In genomic region chr7:122131834-122132233, GRCm38 (mm10) we compare ENCODE assay signal across 10 mouse cellular contexts. TPM values are rescaled to one million over a fixed set of nuclear protein-coding genes. Genes with fewer than 3 reads are reported as not detected.
DNase-seq lines count a peak whose midpoint lies in the region; ATAC-seq and TF ChIP-seq lines count a peak whose summit lies in the region.
"Had no signal": no experiment of that assay in that cellular context is flagged by ENCODE, and none has a peak within 500 bp of the region (broad histone marks: within the 10 kb centered on the region; RNA-seq: fewer than 3 reads in every experiment).

No protein-coding gene starts in this region.

- H3K4me3 ChIP-seq in heart, embryonic 12.5 days = peak overlapping the region; percentile 92
- peak overlapping the region; percentile 74 for H3K4me3 ChIP-seq in hindbrain, postnatal 0 days (ENCODE audit: low read length)
- H3K4me3 ChIP-seq in midbrain, embryonic 13.5 days (replicated peaks) = peak overlapping the region; percentile 94

- TF ChIP-seq CTCF in hindbrain, postnatal 0 days (IDR thresholded peaks at IDR 0.05; ENCODE audit: low read depth) = no peak

- H3K4me1 ChIP-seq in heart, embryonic 12.5 days (replicated peaks) = peaks cover 6% of the 10 kb centered on the region
- H3K4me1 ChIP-seq in hindbrain, postnatal 0 days (ENCODE audit: insufficient read depth, low read length) = no peaks in the 10 kb centered on the region
- peaks cover 17% of the 10 kb centered on the region for H3K4me1 ChIP-seq in midbrain, embryonic 13.5 days (replicated peaks)

- ATAC-seq in heart, embryonic 12.5 days (ENCODE audit: insufficient number of reproducible peaks, low FRiP score) = no peak
- ATAC-seq in hindbrain, postnatal 0 days = no peak
- no peak for ATAC-seq in midbrain, embryonic 13.5 days

- H3K27ac ChIP-seq in heart, embryonic 12.5 days (ENCODE audit: poor library complexity, severe bottlenecking) = no peak overlapping the region
- H3K27ac ChIP-seq in hindbrain, postnatal 0 days = no peak overlapping the region
- H3K27ac ChIP-seq in midbrain, embryonic 13.5 days = no peak overlapping the region

- H3K27me3 ChIP-seq in heart, embryonic 12.5 days (replicated peaks) = no peaks in the 10 kb centered on the region
- H3K27me3 ChIP-seq in hindbrain, postnatal 0 days (ENCODE audit: insufficient read depth, low read length) = no peaks in the 10 kb centered on the region
- no peaks in the 10 kb centered on the region for H3K27me3 ChIP-seq in midbrain, embryonic 13.5 days

- H3K9me3 ChIP-seq in heart, embryonic 12.5 days (replicated peaks) = no peaks in the 10 kb centered on the region
- H3K9me3 ChIP-seq in hindbrain, postnatal 0 days (ENCODE audit: low read length) = no peaks in the 10 kb centered on the region
- H3K9me3 ChIP-seq in midbrain, embryonic 13.5 days = no peaks in the 10 kb centered on the region

- H3K4me2 ChIP-seq in heart, embryonic 12.5 days = peak overlapping the region; percentile 74
- peak overlapping the region; percentile 99 for H3K4me2 ChIP-seq in hindbrain, postnatal 0 days (ENCODE audit: low read depth, low read length)
- H3K4me2 ChIP-seq in midbrain, embryonic 13.5 days (replicated peaks) = peak overlapping the region; percentile 88

- H3K36me3 ChIP-seq in heart, embryonic 12.5 days = peaks cover 47% of the 10 kb centered on the region
- peaks cover 17% of the 10 kb centered on the region; the same call in 1 of the 2 replicates for H3K36me3 ChIP-seq in hindbrain, postnatal 0 days (ENCODE audit: insufficient read depth, low read length)
- peaks cover 40% of the 10 kb centered on the region for H3K36me3 ChIP-seq in midbrain, embryonic 13.5 days

- H3K9ac ChIP-seq in heart, embryonic 12.5 days = peak overlapping the region; percentile 90; the same call in 1 of the 2 replicates
- peak overlapping the region; percentile 81; the same call in 1 of the 2 replicates for H3K9ac ChIP-seq in hindbrain, postnatal 0 days (replicated peaks; ENCODE audit: low read length)
- H3K9ac ChIP-seq in midbrain, embryonic 13.5 days (replicated peaks) = no peak overlapping the region

- no peak for DNase-seq in heart, postnatal 10 days
- peak; percentile 7 for DNase-seq in c-Kit-positive CD71-positive TER-119-negative erythroid progenitor cells, embryonic 14.5 days (ENCODE audit: low read depth)
- DNase-seq in hindbrain, postnatal 0 days (ENCODE audit: low spot score) = no peak
- DNase-seq in urinary bladder, postnatal 14 days (ENCODE audit: low spot score) = no peak
- no peak for DNase-seq in cerebellum, adult 11-12 months
- DNase-seq in left cerebral cortex, postnatal 14 days (ENCODE audit: low spot score in 2 of 2) = no peak
- DNase-seq: layer of hippocampus, postnatal 36 days; right cerebral cortex, postnatal 25 days had no signal

- intact Hi-C loops in heart, postnatal 10 days (cut with DNase I) = loop anchor here (2.0 kb wide), 1 partner anchor 27 kb away; the partner anchor contains the start of gene Plk1
- intact Hi-C loops in left cerebral cortex, postnatal 14 days (cut with DNase I) = no loop called here

RNA-seq across cellular contexts. Expression of gene Palb2, which starts 1.0 kb away (rescaled TPM):
- 13.2 and 14.1 TPM in 2 replicates for polyA plus RNA-seq in heart, embryonic 12.5 days (2016; fragmentation: Nextera tagmentation; extraction: Ambion mirVana)
- 1 to 10 TPM; 1.7 to 2.0 TPM for total RNA-seq in heart, postnatal 10 days (2021)
- total RNA-seq in hindbrain, postnatal 0 days (2014; rRNA removed) = 2.6 and 5.4 TPM in 2 replicates
- polyA plus RNA-seq in hindbrain, postnatal 0 days (2015; fragmentation: Nextera tagmentation; extraction: Ambion mirVana) = 2.0 and 2.8 TPM in 2 replicates
- 9.0 and 9.1 TPM in 2 replicates for polyA plus RNA-seq in midbrain, embryonic 13.5 days (2015; fragmentation: Nextera tagmentation; extraction: Ambion mirVana)
- 1 to 10 TPM; 1.1 to 1.3 TPM for total RNA-seq in left cerebral cortex, postnatal 14 days (2021)

RNA-seq across cellular contexts. Expression of gene Dctn5, which starts 1.0 kb away (rescaled TPM):
- polyA plus RNA-seq in heart, embryonic 12.5 days (2016; fragmentation: Nextera tagmentation; extraction: Ambion mirVana) = 70.1 and 73.9 TPM in 2 replicates
- 10 to 100 TPM; 37.2 to 37.9 TPM for total RNA-seq in heart, postnatal 10 days (2021)
- 96.1 and 117 TPM in 2 replicates for total RNA-seq in hindbrain, postnatal 0 days (2014; rRNA removed)
- 143 and 154 TPM in 2 replicates for polyA plus RNA-seq in hindbrain, postnatal 0 days (2015; fragmentation: Nextera tagmentation; extraction: Ambion mirVana)
- 156 and 163 TPM in 2 replicates for polyA plus RNA-seq in midbrain, embryonic 13.5 days (2015; fragmentation: Nextera tagmentation; extraction: Ambion mirVana)
- total RNA-seq in left cerebral cortex, postnatal 14 days (2021) = 100 to 1,000 TPM; 105 to 108 TPM

RNA-seq across cellular contexts. Expression of gene Plk1, which starts 27.4 kb away (rescaled TPM):
- 103 and 112 TPM in 2 replicates for polyA plus RNA-seq in heart, embryonic 12.5 days (2016; fragmentation: Nextera tagmentation; extraction: Ambion mirVana)
- total RNA-seq in heart, postnatal 10 days (2021) = 10 to 100 TPM; 12.2 to 14.5 TPM
- total RNA-seq in hindbrain, postnatal 0 days (2014; rRNA removed) = 12.0 and 15.6 TPM in 2 replicates
- 15.1 and 18.5 TPM in 2 replicates for polyA plus RNA-seq in hindbrain, postnatal 0 days (2015; fragmentation: Nextera tagmentation; extraction: Ambion mirVana)
- 54.5 and 55.2 TPM in 2 replicates for polyA plus RNA-seq in midbrain, embryonic 13.5 days (2015; fragmentation: Nextera tagmentation; extraction: Ambion mirVana)
- 1 to 10 TPM; 2.3 to 2.8 TPM for total RNA-seq in left cerebral cortex, postnatal 14 days (2021)

RNA-seq across cellular contexts. Expression of gene Ndufab1, which starts 30.1 kb away (rescaled TPM):
- 1,263 and 1,284 TPM in 2 replicates for polyA plus RNA-seq in heart, embryonic 12.5 days (2016; fragmentation: Nextera tagmentation; extraction: Ambion mirVana)
- 1,000 to 10,000 TPM; 1,393 to 1,403 TPM for total RNA-seq in heart, postnatal 10 days (2021)
- total RNA-seq in hindbrain, postnatal 0 days (2014; rRNA removed) = 41.4 and 67.2 TPM in 2 replicates
- polyA plus RNA-seq in hindbrain, postnatal 0 days (2015; fragmentation: Nextera tagmentation; extraction: Ambion mirVana) = 815 and 826 TPM in 2 replicates
- 635 and 660 TPM in 2 replicates for polyA plus RNA-seq in midbrain, embryonic 13.5 days (2015; fragmentation: Nextera tagmentation; extraction: Ambion mirVana)
- 100 to 1,000 TPM; 296 to 310 TPM for total RNA-seq in left cerebral cortex, postnatal 14 days (2021)

RNA-seq across cellular contexts. Expression of gene Ern2, which starts 54.2 kb away (rescaled TPM):
- polyA plus RNA-seq in heart, embryonic 12.5 days (2016; fragmentation: Nextera tagmentation; extraction: Ambion mirVana) = not detected in 2 replicates
- total RNA-seq in heart, postnatal 10 days (2021) = not detected
- 1.6 and 2.0 TPM in 2 replicates for total RNA-seq in hindbrain, postnatal 0 days (2014; rRNA removed)
- polyA plus RNA-seq in hindbrain, postnatal 0 days (2015; fragmentation: Nextera tagmentation; extraction: Ambion mirVana) = 1.4 TPM in 2 replicates
- polyA plus RNA-seq in midbrain, embryonic 13.5 days (2015; fragmentation: Nextera tagmentation; extraction: Ambion mirVana) = 0.78 and 1.1 TPM in 2 replicates
- under 1 TPM; 0.34 to 0.35 TPM for total RNA-seq in left cerebral cortex, postnatal 14 days (2021)
